Mouse (Mus musculus) forebrain, embryonic 15.5 days (tissue): ENCODE measurements around the gene Pgs1. TPM values are rescaled to one million over a fixed set of nuclear protein-coding genes. Genes with fewer than 3 reads are reported as not detected.

Experiments used
- ATAC-seq: fragments of 200-750 bp; cut with Nextera tagmentation; replicated peaks from 2 replicates; pipeline ENCODE4 v1.8.0; 2017; ENCODE audit warnings: mild to moderate bottlenecking, moderate TSS enrichment, moderate library complexity
- H3K27ac ChIP-seq: fragments of 300-500 bp; sonication (generic); replicated peaks from 2 replicates; pipeline ENCODE4 v1.5.1; 2015; ENCODE audit warnings: mild to moderate bottlenecking, inconsistent platforms
- H3K27me3 ChIP-seq: fragments of 300-500 bp; sonication (generic); 2 replicates; pipeline ENCODE4 v1.6.1; 2015; ENCODE audit warnings: inconsistent platforms
- H3K36me3 ChIP-seq: fragments of 300-500 bp; sonication (generic); 2 replicates; pipeline ENCODE4 v1.6.1; 2015; ENCODE audit warnings: mild to moderate bottlenecking, inconsistent platforms
- H3K4me1 ChIP-seq: fragments of 300-500 bp; sonication (generic); 2 replicates; pipeline ENCODE4 v1.6.1; 2015; ENCODE audit warnings: inconsistent platforms
- H3K4me2 ChIP-seq: fragments of 300-500 bp; sonication (generic); replicated peaks from 2 replicates; pipeline ENCODE4 v1.6.1; 2015; ENCODE audit warnings: mild to moderate bottlenecking, inconsistent platforms
- H3K4me3 ChIP-seq: fragments of 300-500 bp; sonication (generic); 2 replicates; pipeline ENCODE4 v1.5.1; 2015; ENCODE audit warnings: mild to moderate bottlenecking, inconsistent platforms
- H3K9ac ChIP-seq: fragments of 300-500 bp; sonication (generic); replicated peaks from 2 replicates; pipeline ENCODE4 v1.6.1; 2015; ENCODE audit warnings: mild to moderate bottlenecking, inconsistent platforms
- H3K9me3 ChIP-seq: fragments of 300-500 bp; sonication (generic); 2 replicates; pipeline ENCODE4 v1.6.1; 2016; ENCODE audit warnings: inconsistent platforms
- WGBS: fragments of 180-500 bp; shearing (Covaris S2); methylation state at CpG from one replicate; pipeline ENCODE4 v1.1.7; 2015; ENCODE audit warnings: mixed read lengths; 5-methylcytosine and 5-hydroxymethylcytosine counted together
- polyA plus RNA-seq: library from polyadenylated mRNA; unstranded; fragments of >200 nt; fragmentation: Nextera tagmentation; extraction: Ambion mirVana; gene quantifications from 2 replicates; pipeline ENCODE4 v1.2.1, GENCODE M21; 2015

Pgs1 gene
- polyA plus RNA-seq, 1 experiment from 2014 or later = 54.3 TPM

- 93% methylated on average over 6 of the region's 6 CpGs for WGBS
- ATAC-seq = no peak
- peaks cover 7% of the 10 kb centered on the region; the same call in 1 of the 2 replicates for H3K4me1 ChIP-seq
- H3K9ac ChIP-seq = no peak overlapping the region
- peaks cover 37% of the 10 kb centered on the region for H3K36me3 ChIP-seq
- no peak overlapping the region for H3K4me3 ChIP-seq
- no peaks in the 10 kb centered on the region for H3K9me3 ChIP-seq
- H3K27ac ChIP-seq = no peak overlapping the region
- no peaks in the 10 kb centered on the region for H3K27me3 ChIP-seq
- no peak overlapping the region for H3K4me2 ChIP-seq
Measured at GRCm38 (mm10) chr11:117999260-117999934, 13.3 kb downstream of the Pgs1 start.

GRCm38 (mm10) chr11:118000083-118000482, 14.0 kb downstream of the Pgs1 start:
- Histone ChIP-seq H3K4me2 (no peak overlapping the region), H3K4me3 (no peak overlapping the region), H3K9me3 (no peaks in the 10 kb centered on the region), H3K27me3 (no peaks in the 10 kb centered on the region), H3K9ac (no peak overlapping the region), H3K36me3 (peaks cover 44% of the 10 kb centered on the region), H3K27ac (no peak overlapping the region), H3K4me1 (peaks cover 7% of the 10 kb centered on the region; the same call in 1 of the 2 replicates)
- ATAC-seq = no peak
- 83% methylated on average over 1 of the region's 1 CpGs for WGBS

GRCm38 (mm10) chr11:118000565-118001215, 14.6 kb downstream of the Pgs1 start:
- H3K4me3 ChIP-seq = no peak overlapping the region
- no peaks in the 10 kb centered on the region for H3K27me3 ChIP-seq
- no peak overlapping the region for H3K27ac ChIP-seq
- 97% methylated on average over 7 of the region's 7 CpGs for WGBS
- no peak overlapping the region for H3K4me2 ChIP-seq
- peaks cover 50% of the 10 kb centered on the region for H3K36me3 ChIP-seq
- ATAC-seq = no peak
- H3K9ac ChIP-seq = no peak overlapping the region
- no peaks in the 10 kb centered on the region for H3K9me3 ChIP-seq
- H3K4me1 ChIP-seq = 0 out of 2 replicates have a peak, but pooled peaks cover 4% of the 10 kb centered on the region

- Histone ChIP-seq H3K4me1 (no peaks in the 10 kb centered on the region), H3K36me3 (peaks cover 60% of the 10 kb centered on the region), H3K27ac (no peak overlapping the region), H3K9me3 (no peaks in the 10 kb centered on the region), H3K4me3 (no peak overlapping the region), H3K27me3 (no peaks in the 10 kb centered on the region), H3K4me2 (no peak overlapping the region), H3K9ac (no peak overlapping the region)
- 94% methylated on average over 14 of the region's 14 CpGs for WGBS
- ATAC-seq = no peak
Measured at GRCm38 (mm10) chr11:118003176-118003575, 17.1 kb downstream of the Pgs1 start.

GRCm38 (mm10) chr11:118003718-118004117, 17.6 kb downstream of the Pgs1 start:
- Histone ChIP-seq H3K9me3 (no peaks in the 10 kb centered on the region), H3K9ac (no peak overlapping the region), H3K4me1 (no peaks in the 10 kb centered on the region), H3K27ac (no peak overlapping the region), H3K27me3 (no peaks in the 10 kb centered on the region), H3K4me3 (no peak overlapping the region), H3K4me2 (no peak overlapping the region), H3K36me3 (peaks cover 60% of the 10 kb centered on the region)
- no peak for ATAC-seq
- WGBS = 84% methylated on average over 5 of the region's 5 CpGs

GRCm38 (mm10) chr11:118004217-118004616, 18.1 kb downstream of the Pgs1 start:
- Histone ChIP-seq H3K9ac (no peak overlapping the region), H3K36me3 (peaks cover 60% of the 10 kb centered on the region), H3K4me1 (peaks cover under 1% of the 10 kb centered on the region; the same call in 1 of the 2 replicates), H3K27me3 (no peaks in the 10 kb centered on the region), H3K4me3 (no peak overlapping the region), H3K27ac (no peak overlapping the region), H3K4me2 (no peak overlapping the region), H3K9me3 (no peaks in the 10 kb centered on the region)
- WGBS = 93% methylated on average over 5 of the region's 5 CpGs
- ATAC-seq = no peak

- Histone ChIP-seq H3K9ac (no peak overlapping the region), H3K9me3 (no peaks in the 10 kb centered on the region), H3K36me3 (peaks cover 38% of the 10 kb centered on the region), H3K4me3 (no peak overlapping the region), H3K27ac (no peak overlapping the region), H3K27me3 (no peaks in the 10 kb centered on the region), H3K4me2 (no peak overlapping the region), H3K4me1 (peaks cover 8% of the 10 kb centered on the region; the same call in 1 of the 2 replicates)
- no peak for ATAC-seq
- WGBS = 75% methylated on average over 8 of the region's 8 CpGs
Measured at GRCm38 (mm10) chr11:118007460-118008143, 21.5 kb downstream of the Pgs1 start.

- WGBS = 76% methylated on average over 5 of the region's 5 CpGs
- Histone ChIP-seq H3K36me3 (peaks cover 33% of the 10 kb centered on the region), H3K9me3 (no peaks in the 10 kb centered on the region), H3K4me2 (no peak overlapping the region), H3K9ac (no peak overlapping the region), H3K27me3 (no peaks in the 10 kb centered on the region), H3K27ac (no peak overlapping the region), H3K4me1 (peaks cover 8% of the 10 kb centered on the region; the same call in 1 of the 2 replicates), H3K4me3 (no peak overlapping the region)
- ATAC-seq = no peak
Measured at GRCm38 (mm10) chr11:118008144-118008805, 22.2 kb downstream of the Pgs1 start.

- H3K4me1 ChIP-seq = peaks cover 8% of the 10 kb centered on the region; the same call in 1 of the 2 replicates
- H3K4me3 ChIP-seq = no peak overlapping the region
- 87% methylated on average over 8 of the region's 8 CpGs for WGBS
- no peaks in the 10 kb centered on the region for H3K9me3 ChIP-seq
- no peak overlapping the region for H3K9ac ChIP-seq
- peaks cover 28% of the 10 kb centered on the region for H3K36me3 ChIP-seq
- no peak overlapping the region for H3K4me2 ChIP-seq
- H3K27me3 ChIP-seq = no peaks in the 10 kb centered on the region
- ATAC-seq = no peak
- H3K27ac ChIP-seq = no peak overlapping the region
Measured at GRCm38 (mm10) chr11:118008843-118009242, 22.8 kb downstream of the Pgs1 start.

- Histone ChIP-seq H3K4me1 (peaks cover 8% of the 10 kb centered on the region; the same call in 1 of the 2 replicates), H3K4me2 (no peak overlapping the region), H3K27me3 (no peaks in the 10 kb centered on the region), H3K36me3 (peaks cover 19% of the 10 kb centered on the region), H3K9me3 (no peaks in the 10 kb centered on the region), H3K9ac (no peak overlapping the region), H3K27ac (no peak overlapping the region), H3K4me3 (no peak overlapping the region)
- ATAC-seq = no peak
- WGBS = 52% methylated on average over 4 of the region's 4 CpGs
Measured at GRCm38 (mm10) chr11:118009865-118010571, 23.9 kb downstream of the Pgs1 start.

- Histone ChIP-seq H3K4me2 (no peak overlapping the region), H3K4me3 (no peak overlapping the region), H3K9me3 (no peaks in the 10 kb centered on the region), H3K36me3 (0 out of 2 replicates have a peak, but pooled peaks cover 6% of the 10 kb centered on the region), H3K27ac (no peak overlapping the region), H3K9ac (no peak overlapping the region), H3K27me3 (no peaks in the 10 kb centered on the region), H3K4me1 (peaks cover 8% of the 10 kb centered on the region; the same call in 1 of the 2 replicates)
- no peak for ATAC-seq
- 94% methylated on average over 1 of the region's 1 CpGs for WGBS
Measured at GRCm38 (mm10) chr11:118012595-118012994, 26.5 kb downstream of the Pgs1 start.
